Mouse (Mus musculus) liver, adult 2 months (tissue): ENCODE measurements around the gene Slc39a11. TPM values are rescaled to one million over a fixed set of nuclear protein-coding genes. Genes with fewer than 3 reads are reported as not detected.

ENCODE experiments used
- DNase-seq: peaks from one replicate; pipeline ENCODE4 v3.0.0-alpha.2; 2011; ENCODE audit warnings: low read depth, low spot score; ENCODE audit errors: extremely low read depth
- H3K27ac ChIP-seq: fragments of 200-500 bp; replicated peaks from 2 replicates; pipeline ENCODE4 v1.5.1; 2012; ENCODE audit warnings: low read depth, mild to moderate bottlenecking, control low read depth, inconsistent platforms, low read length; ENCODE audit not compliant: insufficient read depth
- H3K27me3 ChIP-seq: fragments of 200-500 bp; 2 replicates; pipeline ENCODE4 v1.6.1; 2012; ENCODE audit warnings: mild to moderate bottlenecking, moderate library complexity, low read length, inconsistent platforms; ENCODE audit not compliant: control insufficient read depth, insufficient read depth
- H3K36me3 ChIP-seq: fragments of 200-500 bp; 2 replicates; pipeline ENCODE4 v1.6.1; 2012; ENCODE audit warnings: low read length, inconsistent platforms; ENCODE audit not compliant: control insufficient read depth, insufficient read depth
- H3K4me1 ChIP-seq: fragments of 200-500 bp; 2 replicates; pipeline ENCODE4 v1.6.1; 2011; ENCODE audit warnings: low read length; ENCODE audit not compliant: control insufficient read depth, insufficient read depth
- H3K4me3 ChIP-seq: fragments of 200-500 bp; 2 replicates; pipeline ENCODE4 v1.5.1; 2011; ENCODE audit warnings: low read depth, mild to moderate bottlenecking, control low read depth, low read length, moderate library complexity; ENCODE audit not compliant: insufficient read depth
- H3K79me2 ChIP-seq: fragments of 200-500 bp; 2 replicates; pipeline ENCODE4 v1.6.1; 2012; ENCODE audit warnings: inconsistent platforms, mild to moderate bottlenecking, low read length, moderate library complexity; ENCODE audit not compliant: control insufficient read depth, insufficient read depth
- H3K9ac ChIP-seq: fragments of 200-500 bp; 2 replicates; pipeline ENCODE4 v1.6.1; 2012; ENCODE audit warnings: low read depth, mild to moderate bottlenecking, control low read depth, inconsistent platforms, low read length
- CTCF ChIP-seq: fragments of 200-500 bp; IDR thresholded peaks from 2 replicates; pipeline ENCODE4 v1.5.1; 2011; ENCODE audit warnings: low read depth, low read length, control low read depth
- POLR2A ChIP-seq: fragments of 200-500 bp; IDR thresholded peaks from 2 replicates; pipeline ENCODE4 v1.6.1; 2011; ENCODE audit warnings: low read length, control low read depth; ENCODE audit not compliant: insufficient read depth; ENCODE audit errors: extremely low read depth
- WGBS: fragments of 180-500 bp; shearing (Covaris S2); methylation state at CpG from one replicate; pipeline ENCODE4 v1.1.7; 2018; 5-methylcytosine and 5-hydroxymethylcytosine counted together
- polyA plus RNA-seq: library from polyadenylated mRNA; depleted of rRNA; stranded (reverse); fragments of >200 nt; gene quantifications from 2 replicates; pipeline ENCODE4 v1.2.3, GENCODE M21; 2012
- total RNA-seq: library from RNA; depleted of rRNA; stranded (reverse); fragments of >200 nt; gene quantifications from 2 replicates; pipeline ENCODE4 v1.2.3, GENCODE M21; 2014

Gene Slc39a11
- total and polyA plus RNA-seq, 2 experiments: 18.8 to 22.8 TPM

DNA sequence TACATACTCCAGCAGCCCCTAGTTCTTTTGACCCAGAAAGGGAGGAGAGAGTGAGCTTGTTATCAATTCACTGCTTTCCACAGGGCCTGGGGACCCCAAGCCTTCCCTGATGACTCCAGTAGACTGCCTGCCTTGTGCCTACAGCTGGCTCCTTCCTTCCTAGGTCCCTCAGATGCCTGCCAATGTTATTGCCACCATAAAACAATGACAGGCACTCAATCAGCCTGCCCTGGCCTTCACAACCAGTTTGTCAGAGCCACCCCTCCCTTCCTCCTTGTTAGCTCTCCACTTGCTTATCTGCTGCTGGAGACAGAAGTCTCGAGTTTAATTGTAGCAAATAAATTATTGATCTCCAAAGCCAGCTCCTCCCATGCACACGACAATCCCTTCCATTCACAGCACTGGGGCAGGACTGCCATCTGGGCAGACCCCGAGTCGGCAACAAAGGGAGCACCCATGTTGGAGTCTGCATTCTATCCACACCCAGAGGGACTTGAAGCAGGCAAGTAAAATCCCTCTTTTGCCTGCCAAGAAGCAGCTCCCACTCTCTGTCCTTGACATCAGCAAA lies 426.0 kb downstream of the Slc39a11 start:
- H3K4me1 ChIP-seq: no peaks in the 10 kb centered on the region
- no peak overlapping the region for H3K27ac ChIP-seq
- H3K9ac ChIP-seq: no peak overlapping the region
- H3K79me2 ChIP-seq: no peaks in the 10 kb centered on the region
- no peak overlapping the region for H3K4me3 ChIP-seq
- no peaks in the 10 kb centered on the region for H3K27me3 ChIP-seq
- no peak for DNase-seq
- 31% methylated on average over 4 of the region's 4 CpGs for WGBS
- TF ChIP-seq POLR2A: no peak
- TF ChIP-seq CTCF: no peak
- no peaks in the 10 kb centered on the region for H3K36me3 ChIP-seq

DNA sequence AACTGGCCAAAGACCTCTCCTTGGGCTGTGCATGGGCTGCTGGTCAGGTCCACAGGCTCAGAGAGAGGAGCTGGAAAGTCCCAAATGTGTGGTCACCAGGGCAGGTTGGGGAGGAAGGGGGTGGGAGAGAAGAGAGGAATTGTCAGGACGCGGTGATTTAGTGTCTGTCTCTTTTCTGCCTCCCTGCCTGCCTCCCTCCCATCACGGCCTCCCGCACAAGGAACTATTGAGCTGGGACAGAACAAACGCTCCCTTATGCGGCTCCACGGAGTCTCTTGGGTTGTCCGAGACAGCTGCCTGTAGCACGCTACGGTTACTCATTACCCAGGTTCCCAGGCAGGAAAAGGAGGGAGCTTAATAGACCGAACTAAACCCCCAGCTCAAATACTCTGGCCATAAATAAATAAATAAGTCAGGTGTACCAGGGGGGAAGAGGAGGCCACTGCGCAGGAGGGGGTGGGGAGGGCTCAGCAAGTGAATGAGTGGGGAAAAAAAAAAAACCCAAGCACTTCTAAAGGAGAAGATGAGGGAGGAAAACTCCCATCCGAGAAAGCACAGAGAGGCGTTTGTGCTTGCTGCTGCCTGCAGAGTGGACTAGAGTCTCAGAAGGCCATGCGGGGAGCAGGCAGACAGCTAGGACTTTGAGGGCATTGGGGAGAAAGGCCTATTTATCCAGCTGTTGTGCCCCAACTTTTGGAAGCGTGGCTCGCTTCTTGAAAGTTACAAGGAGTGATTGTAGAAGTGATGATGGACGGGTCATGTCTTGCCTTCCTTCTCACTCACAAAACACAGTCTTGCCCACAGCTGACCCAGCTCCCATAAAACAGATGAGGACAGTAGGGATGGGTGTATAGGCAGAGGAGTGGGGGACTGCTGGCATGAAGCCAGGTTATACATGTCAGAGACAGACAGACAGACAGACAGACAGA lies 428.3 kb downstream of the Slc39a11 start:
- H3K4me3 ChIP-seq: no peak overlapping the region
- no peak for DNase-seq
- H3K79me2 ChIP-seq: no peaks in the 10 kb centered on the region
- H3K4me1 ChIP-seq: no peaks in the 10 kb centered on the region
- H3K9ac ChIP-seq: no peak overlapping the region
- TF ChIP-seq POLR2A (no peak), CTCF (no peak)
- H3K27me3 ChIP-seq: no peaks in the 10 kb centered on the region
- H3K36me3 ChIP-seq: no peaks in the 10 kb centered on the region
- H3K27ac ChIP-seq: no peak overlapping the region
- WGBS: 36% methylated on average over 18 of the region's 18 CpGs

DNA sequence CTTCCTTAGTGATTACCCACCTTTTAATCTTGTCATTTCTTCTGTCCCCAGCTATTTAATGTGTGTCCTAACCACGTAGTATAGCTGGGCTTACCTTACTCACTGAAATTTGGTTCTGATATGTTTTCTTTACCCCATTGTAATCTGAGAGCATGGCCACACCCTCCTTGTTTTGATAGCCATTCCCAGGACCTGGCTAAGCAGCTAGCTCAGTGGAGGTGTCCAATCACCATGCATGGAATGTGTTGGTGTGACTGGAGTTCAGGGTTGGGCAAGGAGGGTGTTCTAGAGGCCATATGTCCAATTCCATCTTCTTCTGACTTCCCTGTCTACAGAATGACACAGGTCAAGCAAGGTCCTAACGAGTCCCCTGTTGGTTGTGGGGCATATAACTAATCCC lies 429.2 kb downstream of the Slc39a11 start:
- WGBS: 80% methylated on average over 2 of the region's 2 CpGs
- Histone ChIP-seq H3K27ac (no peak overlapping the region), H3K4me3 (no peak overlapping the region), H3K79me2 (no peaks in the 10 kb centered on the region), H3K4me1 (no peaks in the 10 kb centered on the region), H3K36me3 (no peaks in the 10 kb centered on the region), H3K27me3 (no peaks in the 10 kb centered on the region), H3K9ac (no peak overlapping the region)
- TF ChIP-seq CTCF: no peak
- TF ChIP-seq POLR2A: no peak
- no peak for DNase-seq

DNA sequence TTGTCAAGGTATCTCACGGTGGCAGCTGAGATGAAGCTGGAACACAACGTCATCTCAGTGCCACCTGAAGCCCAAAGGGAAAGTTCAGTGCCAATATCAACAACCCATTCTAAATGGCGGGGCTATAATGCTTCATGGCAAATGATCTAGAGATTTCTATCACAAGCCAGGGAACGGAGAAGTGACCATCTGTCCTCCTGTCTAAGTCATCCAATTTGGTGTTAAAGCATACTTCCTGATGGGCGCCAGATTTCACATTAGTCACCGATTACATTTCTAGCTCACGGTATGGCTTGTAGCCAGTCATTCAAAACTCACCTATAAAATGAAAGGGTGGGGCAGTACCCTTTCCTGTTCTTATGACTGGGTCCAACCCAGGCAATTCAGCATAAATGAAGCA lies 435.1 kb downstream of the Slc39a11 start:
- H3K4me3 ChIP-seq: no peak overlapping the region
- H3K4me1 ChIP-seq: no peaks in the 10 kb centered on the region
- no peak overlapping the region for H3K27ac ChIP-seq
- no peaks in the 10 kb centered on the region for H3K36me3 ChIP-seq
- no peak for DNase-seq
- TF ChIP-seq CTCF: no peak
- WGBS: 91% methylated on average over 7 of the region's 7 CpGs
- H3K9ac ChIP-seq: no peak overlapping the region
- H3K27me3 ChIP-seq: no peaks in the 10 kb centered on the region
- H3K79me2 ChIP-seq: no peaks in the 10 kb centered on the region

DNA sequence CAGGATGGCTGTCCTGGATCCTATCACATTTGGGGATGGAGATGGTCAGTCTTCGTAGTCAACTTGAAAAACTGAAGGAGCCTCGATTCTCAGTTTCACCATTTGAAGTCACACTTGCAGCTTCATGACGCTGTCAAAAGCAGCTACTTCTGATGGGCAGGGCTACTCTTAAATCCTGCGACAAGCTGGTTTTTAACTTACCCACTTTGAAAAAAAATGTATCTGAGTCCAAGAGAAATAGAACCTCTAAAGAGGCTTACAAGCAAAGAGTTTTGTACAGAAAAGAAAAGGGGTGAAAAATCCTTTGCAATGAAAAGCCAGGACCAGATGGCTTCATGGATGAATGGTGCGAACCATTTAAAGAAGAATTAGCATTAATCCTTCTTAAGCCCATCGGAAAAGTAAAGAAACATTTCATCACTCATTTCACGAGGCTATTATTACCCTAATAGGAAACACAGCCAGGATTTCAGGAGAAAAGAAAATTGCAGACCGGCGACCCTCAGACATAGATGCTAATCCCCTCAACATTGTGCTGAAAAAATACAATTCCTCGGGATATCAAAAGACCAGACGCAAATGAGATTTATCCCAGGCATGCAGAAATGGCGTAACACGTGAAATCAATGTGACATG lies 437.4 kb downstream of the Slc39a11 start:
- H3K36me3 ChIP-seq: no peaks in the 10 kb centered on the region
- H3K9ac ChIP-seq: no peak overlapping the region
- H3K4me3 ChIP-seq: no peak overlapping the region
- WGBS: 82% methylated on average over 13 of the region's 13 CpGs
- no peaks in the 10 kb centered on the region for H3K27me3 ChIP-seq
- H3K27ac ChIP-seq: no peak overlapping the region
- TF ChIP-seq POLR2A (no peak), CTCF (no peak)
- DNase-seq: no peak
- H3K4me1 ChIP-seq: no peaks in the 10 kb centered on the region
- no peaks in the 10 kb centered on the region for H3K79me2 ChIP-seq
